Mouse (Mus musculus) forebrain, embryonic 15.5 days (tissue): ENCODE results near the gene Napa. TPM values are rescaled to one million over a fixed set of nuclear protein-coding genes. Genes with fewer than 3 reads are reported as not detected.

Source experiments
- ATAC-seq: fragments of 200-750 bp; cut with Nextera tagmentation; replicated peaks from 2 replicates; pipeline ENCODE4 v1.8.0; 2017; ENCODE audit warnings: mild to moderate bottlenecking, moderate TSS enrichment, moderate library complexity
- H3K27ac ChIP-seq: fragments of 300-500 bp; sonication (generic); replicated peaks from 2 replicates; pipeline ENCODE4 v1.5.1; 2015; ENCODE audit warnings: mild to moderate bottlenecking, inconsistent platforms
- H3K27me3 ChIP-seq: fragments of 300-500 bp; sonication (generic); 2 replicates; pipeline ENCODE4 v1.6.1; 2015; ENCODE audit warnings: inconsistent platforms
- H3K36me3 ChIP-seq: fragments of 300-500 bp; sonication (generic); 2 replicates; pipeline ENCODE4 v1.6.1; 2015; ENCODE audit warnings: mild to moderate bottlenecking, inconsistent platforms
- H3K4me1 ChIP-seq: fragments of 300-500 bp; sonication (generic); 2 replicates; pipeline ENCODE4 v1.6.1; 2015; ENCODE audit warnings: inconsistent platforms
- H3K4me2 ChIP-seq: fragments of 300-500 bp; sonication (generic); replicated peaks from 2 replicates; pipeline ENCODE4 v1.6.1; 2015; ENCODE audit warnings: mild to moderate bottlenecking, inconsistent platforms
- H3K4me3 ChIP-seq: fragments of 300-500 bp; sonication (generic); 2 replicates; pipeline ENCODE4 v1.5.1; 2015; ENCODE audit warnings: mild to moderate bottlenecking, inconsistent platforms
- H3K9ac ChIP-seq: fragments of 300-500 bp; sonication (generic); replicated peaks from 2 replicates; pipeline ENCODE4 v1.6.1; 2015; ENCODE audit warnings: mild to moderate bottlenecking, inconsistent platforms
- H3K9me3 ChIP-seq: fragments of 300-500 bp; sonication (generic); 2 replicates; pipeline ENCODE4 v1.6.1; 2016; ENCODE audit warnings: inconsistent platforms
- WGBS: fragments of 180-500 bp; shearing (Covaris S2); methylation state at CpG from one replicate; pipeline ENCODE4 v1.1.7; 2015; ENCODE audit warnings: mixed read lengths; 5-methylcytosine and 5-hydroxymethylcytosine counted together
- polyA plus RNA-seq: library from polyadenylated mRNA; unstranded; fragments of >200 nt; fragmentation: Nextera tagmentation; extraction: Ambion mirVana; gene quantifications from 2 replicates; pipeline ENCODE4 v1.2.1, GENCODE M21; 2015

Gene Napa
- polyA plus RNA-seq, 1 experiment from 2014 or later: 200 TPM

DNA sequence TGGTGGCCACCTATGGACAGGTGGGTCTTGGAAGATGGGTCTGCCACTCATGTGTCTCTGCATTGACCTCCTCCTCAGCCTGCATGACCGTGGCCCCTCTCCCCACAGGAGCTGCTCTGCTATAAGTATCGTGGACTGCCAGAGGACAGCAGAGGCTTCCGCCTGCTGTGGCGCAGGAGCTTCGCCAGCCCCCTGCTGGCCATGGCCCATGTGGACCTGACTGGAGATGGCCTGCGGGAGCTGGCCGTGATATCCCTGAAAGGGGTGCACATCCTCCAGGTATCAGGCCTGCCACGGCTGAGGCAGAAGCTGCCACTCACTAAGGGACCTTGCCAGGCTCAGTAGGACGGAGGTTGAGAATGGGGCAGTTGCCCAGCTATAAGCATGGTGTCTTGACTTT, 27.6 kb downstream of the Napa start:
- 84% methylated on average over 9 of the region's 9 CpGs for WGBS
- H3K27me3 ChIP-seq: no peaks in the 10 kb centered on the region
- no peaks in the 10 kb centered on the region for H3K9me3 ChIP-seq
- H3K27ac ChIP-seq: no peak overlapping the region
- no peak for ATAC-seq
- no peak overlapping the region for H3K4me3 ChIP-seq
- H3K4me1 ChIP-seq: peaks cover 25% of the 10 kb centered on the region
- no peak overlapping the region for H3K4me2 ChIP-seq
- H3K9ac ChIP-seq: no peak overlapping the region
- H3K36me3 ChIP-seq: 0 out of 2 replicates have a peak, but pooled peaks cover 3% of the 10 kb centered on the region

DNA sequence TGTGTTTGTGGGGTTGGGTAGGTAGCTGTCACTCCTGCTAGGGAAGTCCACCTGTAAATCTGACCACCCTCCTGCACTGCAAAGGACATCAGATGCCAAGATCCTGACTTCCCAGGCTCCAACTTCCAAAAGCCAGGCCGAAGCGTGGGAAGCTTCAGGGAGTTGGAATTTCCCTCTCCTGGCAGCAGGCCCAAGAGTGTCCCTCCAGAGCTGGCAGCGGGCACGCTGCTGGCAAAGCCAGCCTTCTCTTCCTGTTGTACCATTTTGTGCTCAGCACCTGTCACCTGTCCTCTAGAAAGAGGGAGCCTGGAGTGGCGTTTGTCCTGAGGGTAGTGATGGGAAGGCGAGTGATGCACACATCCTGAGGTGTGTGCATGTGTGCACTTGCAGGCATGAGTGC, 30.1 kb downstream of the Napa start:
- H3K27ac ChIP-seq: no peak overlapping the region
- ATAC-seq: no peak
- H3K4me3 ChIP-seq: no peak overlapping the region

DNA sequence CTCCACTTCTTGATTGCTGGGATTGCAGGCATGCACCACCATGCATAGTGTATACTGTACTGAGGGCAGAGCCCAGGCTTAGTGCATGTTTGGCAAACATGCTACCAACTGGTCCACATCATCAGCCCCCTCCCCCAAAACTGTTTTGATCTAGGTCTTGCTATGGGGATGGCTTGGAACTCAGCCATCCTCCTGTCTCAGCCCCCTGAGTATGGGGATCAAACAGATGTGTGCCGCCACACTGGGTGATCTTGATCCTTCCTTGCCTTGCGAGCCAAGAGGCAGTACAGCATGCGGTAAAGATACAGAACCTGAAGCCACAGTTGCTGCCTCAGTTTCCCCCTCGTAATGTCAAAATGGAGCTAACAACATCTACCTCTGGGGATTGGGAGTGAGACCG, 30.6 kb downstream of the Napa start:
- Histone ChIP-seq H3K4me3 (peak overlapping the region; percentile 64; the same call in 1 of the 2 replicates), H3K36me3 (0 out of 2 replicates have a peak, but pooled peaks cover 3% of the 10 kb centered on the region), H3K27ac (peak overlapping the region; percentile 77), H3K27me3 (no peaks in the 10 kb centered on the region), H3K9ac (0 out of 2 replicates have a peak overlapping the region, but pooled peaks have one; percentile 71), H3K4me2 (peak overlapping the region; percentile 75), H3K4me1 (peaks cover 54% of the 10 kb centered on the region), H3K9me3 (no peaks in the 10 kb centered on the region)
- WGBS: 62% methylated on average over 5 of the region's 5 CpGs
- no peak for ATAC-seq

More for the DNA sequence above, 30.1 kb downstream of the Napa start:
- H3K4me1 ChIP-seq: peaks cover 48% of the 10 kb centered on the region
- 0 out of 2 replicates have a peak, but pooled peaks cover 3% of the 10 kb centered on the region for H3K36me3 ChIP-seq
- no peaks in the 10 kb centered on the region for H3K9me3 ChIP-seq
- H3K9ac ChIP-seq: no peak overlapping the region
- H3K4me2 ChIP-seq: no peak overlapping the region
- WGBS: 69% methylated on average over 6 of the region's 6 CpGs
- H3K27me3 ChIP-seq: no peaks in the 10 kb centered on the region

DNA sequence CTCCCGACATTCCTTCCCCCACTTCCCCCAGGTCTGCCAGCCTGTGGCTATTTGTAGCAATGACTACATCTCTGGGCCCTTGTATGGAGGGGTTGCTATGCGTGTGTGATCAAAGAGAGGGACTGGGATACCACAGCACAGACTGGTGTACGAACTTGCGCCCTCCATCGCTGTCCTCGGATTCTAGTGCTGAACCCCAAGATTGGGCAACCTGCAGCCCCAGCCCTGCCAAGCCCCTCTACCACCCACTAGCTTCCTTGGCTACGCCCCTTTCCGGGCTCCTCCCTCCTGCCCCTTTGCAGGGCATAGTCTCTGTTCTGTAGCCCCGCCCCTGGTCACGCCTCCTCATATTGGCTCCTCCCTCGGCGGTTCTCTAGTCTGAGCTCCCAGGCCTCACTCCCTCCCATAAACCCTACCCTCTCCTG, 31.2 kb downstream of the Napa start, which contains the start of gene Slc8a2:
Gene Slc8a2, plus strand, starts transcription at position 406 of the 425 bp plus-strand sequence.
- Histone ChIP-seq H3K9me3 (no peaks in the 10 kb centered on the region), H3K36me3 (0 out of 2 replicates have a peak, but pooled peaks cover 3% of the 10 kb centered on the region), H3K27ac (peak within 1 kb of the TSS; percentile 77), H3K4me1 (peaks cover 59% of the 10 kb centered on the region), H3K27me3 (no peaks in the 10 kb centered on the region), H3K4me3 (peak within 1 kb of the TSS; percentile 64), H3K9ac (peak within 1 kb of the TSS; percentile 71), H3K4me2 (peak within 1 kb of the TSS; percentile 75)
- peak; percentile 77 for ATAC-seq
- under 1% methylated on average over 12 of the region's 12 CpGs for WGBS

DNA sequence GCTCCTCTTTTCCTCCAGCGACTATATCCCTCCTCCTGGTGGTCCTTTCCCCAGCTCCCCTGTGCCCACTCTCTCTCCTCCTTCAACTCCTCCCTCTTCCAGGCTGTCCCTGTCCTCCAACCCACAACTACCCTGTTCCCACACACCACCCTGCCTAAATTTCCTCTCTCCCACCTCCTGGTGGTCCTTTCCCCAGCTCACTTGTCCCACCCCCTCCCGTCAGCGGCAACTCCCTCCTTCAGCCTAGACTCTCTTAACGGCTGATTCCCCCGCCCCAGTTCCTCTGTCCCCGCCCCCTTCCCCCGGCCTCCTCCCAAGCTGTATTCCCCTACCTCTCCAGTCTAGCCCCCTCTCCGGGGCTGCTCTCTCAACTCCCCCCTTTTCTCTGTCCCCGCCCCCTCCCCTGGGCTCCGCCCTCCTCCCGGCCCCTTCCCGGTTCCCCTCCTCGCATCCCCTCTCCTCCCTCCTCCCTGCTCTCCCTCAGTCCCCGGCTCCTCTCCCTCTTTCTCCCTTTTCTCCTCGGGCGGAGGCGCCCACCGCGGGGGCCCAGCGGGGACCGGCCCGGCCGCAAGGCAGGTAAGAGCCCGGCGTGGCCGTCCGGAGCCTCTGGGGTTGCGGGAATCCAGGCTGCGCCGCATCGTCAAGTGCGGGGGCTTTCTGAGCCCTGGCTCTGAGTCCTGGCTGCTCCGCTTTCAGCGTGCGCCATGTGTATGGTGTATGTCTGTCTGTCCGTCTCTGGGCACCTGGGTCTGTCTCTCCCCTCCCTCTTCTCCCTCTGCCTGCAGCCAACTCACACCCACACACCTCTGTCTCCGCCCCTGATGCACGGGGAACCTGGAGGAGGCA, 31.8 kb downstream of the Napa start:
- ATAC-seq: peak; percentile 71
- Histone ChIP-seq H3K4me1 (peaks cover 65% of the 10 kb centered on the region), H3K4me2 (peak overlapping the region; percentile 75), H3K27ac (peak overlapping the region; percentile 77), H3K36me3 (0 out of 2 replicates have a peak, but pooled peaks cover 3% of the 10 kb centered on the region), H3K9me3 (no peaks in the 10 kb centered on the region), H3K4me3 (peak overlapping the region; percentile 64), H3K9ac (peak overlapping the region; percentile 71), H3K27me3 (no peaks in the 10 kb centered on the region)
- WGBS: under 1% methylated on average over 37 of the region's 38 CpGs

DNA sequence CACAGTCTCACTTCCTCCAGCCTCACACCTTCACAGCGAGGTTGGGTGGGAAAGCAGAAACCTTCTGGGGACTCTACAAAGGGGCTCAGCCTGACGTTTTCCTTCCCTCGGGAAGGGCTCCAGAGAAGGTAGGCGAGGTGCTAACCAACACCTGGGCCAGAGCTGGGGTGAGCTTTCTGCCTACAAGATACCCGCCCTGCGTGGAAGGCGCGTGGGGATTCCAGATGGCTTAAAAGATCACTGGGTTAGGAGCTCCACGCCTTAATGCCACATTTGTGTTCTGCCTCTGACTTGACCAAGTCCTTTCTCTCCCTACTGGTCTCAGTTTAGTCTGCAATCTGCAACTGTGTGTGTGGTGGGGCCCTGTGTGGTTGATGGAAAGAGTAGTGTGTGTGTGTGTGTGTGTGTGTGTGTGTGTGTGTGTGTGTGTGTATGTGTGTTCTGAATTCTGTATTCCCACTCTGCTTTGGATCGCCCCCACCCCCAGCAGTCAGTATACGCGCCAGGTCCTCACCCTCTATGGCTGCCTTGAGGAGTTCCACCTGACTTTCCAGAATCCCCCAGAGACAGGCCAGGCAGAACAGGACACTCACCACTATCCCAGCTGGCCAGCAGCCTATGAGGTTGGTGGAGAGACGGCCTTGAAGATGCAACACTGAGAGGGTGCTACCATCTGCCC, 32.8 kb downstream of the Napa start:
- WGBS: 30% methylated on average over 13 of the region's 13 CpGs
- peak overlapping the region; percentile 75 for H3K4me2 ChIP-seq
- H3K27me3 ChIP-seq: no peaks in the 10 kb centered on the region
- H3K9me3 ChIP-seq: no peaks in the 10 kb centered on the region
- H3K27ac ChIP-seq: peak overlapping the region; percentile 77; the same call in 1 of the 2 replicates
- H3K4me3 ChIP-seq: peak overlapping the region; percentile 64
- peak overlapping the region; percentile 71 for H3K9ac ChIP-seq
- peaks cover 75% of the 10 kb centered on the region for H3K4me1 ChIP-seq
- no peak for ATAC-seq
- H3K36me3 ChIP-seq: 0 out of 2 replicates have a peak, but pooled peaks cover 3% of the 10 kb centered on the region

DNA sequence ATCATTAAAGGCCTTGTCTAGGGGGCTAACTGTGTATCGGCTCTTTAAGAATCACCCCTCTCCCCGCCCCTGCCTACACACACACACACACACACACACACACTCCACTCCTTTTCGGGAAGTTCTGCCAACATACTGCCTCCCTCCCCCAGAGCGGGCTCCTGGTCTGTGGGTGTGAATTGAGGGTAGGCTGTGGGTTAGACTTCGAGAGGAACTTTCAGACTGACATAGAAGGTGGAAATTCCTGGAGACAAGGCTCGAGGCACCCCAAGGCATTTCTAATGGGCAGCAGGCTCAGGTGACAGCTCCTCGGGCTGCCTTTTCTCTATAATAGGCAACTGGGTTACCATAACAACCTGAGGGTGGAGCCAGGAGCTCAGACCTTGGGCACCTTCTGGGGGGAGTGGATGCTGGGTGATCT, 33.9 kb downstream of the Napa start:
- Histone ChIP-seq H3K4me2 (peak overlapping the region; percentile 75), H3K9ac (no peak overlapping the region), H3K36me3 (no peaks in the 10 kb centered on the region), H3K27me3 (no peaks in the 10 kb centered on the region), H3K4me3 (peak overlapping the region; percentile 64; the same call in 1 of the 2 replicates), H3K9me3 (no peaks in the 10 kb centered on the region), H3K4me1 (peaks cover 78% of the 10 kb centered on the region), H3K27ac (no peak overlapping the region)
- no peak for ATAC-seq
- WGBS: 1% methylated on average over 7 of the region's 7 CpGs

DNA sequence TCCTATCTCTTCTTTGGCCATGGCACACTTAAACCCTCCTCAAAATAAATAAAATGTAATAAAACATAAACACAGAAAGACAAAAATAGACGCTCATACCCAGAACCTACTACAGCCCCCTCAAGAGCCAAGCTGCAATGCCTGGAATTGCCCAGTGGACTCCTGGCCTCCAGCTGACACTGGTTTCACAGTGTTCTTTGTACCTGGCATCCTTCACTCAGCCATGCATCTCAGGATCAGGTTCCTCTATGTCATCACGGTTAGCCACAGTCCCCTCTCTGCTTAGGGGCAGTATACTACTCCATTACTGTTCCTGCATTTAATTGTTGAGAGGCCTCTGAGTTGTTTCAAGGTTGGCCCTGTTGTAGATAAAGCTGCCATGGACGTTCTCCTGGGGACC, 34.7 kb downstream of the Napa start:
- no peak overlapping the region for H3K4me3 ChIP-seq
- no peak overlapping the region for H3K9ac ChIP-seq
- no peaks in the 10 kb centered on the region for H3K27me3 ChIP-seq
- H3K9me3 ChIP-seq: no peaks in the 10 kb centered on the region
- no peak overlapping the region for H3K4me2 ChIP-seq
- H3K36me3 ChIP-seq: no peaks in the 10 kb centered on the region
- peaks cover 78% of the 10 kb centered on the region for H3K4me1 ChIP-seq
- no peak for ATAC-seq
- WGBS: 63% methylated on average over 3 of the region's 3 CpGs
- no peak overlapping the region for H3K27ac ChIP-seq

DNA sequence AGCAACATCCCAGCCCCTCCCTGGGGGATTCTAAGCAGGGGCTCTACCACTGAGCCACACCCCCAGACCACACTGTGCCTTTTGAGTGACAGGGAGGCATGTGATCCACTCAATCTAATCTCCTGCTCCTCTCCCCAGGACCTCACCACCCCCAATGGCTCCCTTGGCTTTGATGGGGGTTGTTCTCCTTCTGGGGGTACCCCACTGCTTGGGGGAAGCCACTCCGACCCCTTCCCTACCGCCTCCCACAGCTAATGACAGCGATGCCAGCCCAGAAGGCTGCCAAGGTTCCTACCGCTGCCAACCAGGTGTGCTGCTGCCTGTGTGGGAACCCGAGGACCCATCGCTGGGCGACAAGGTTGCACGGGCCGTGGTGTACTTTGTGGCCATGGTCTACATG, 35.4 kb downstream of the Napa start:
- no peak overlapping the region for H3K4me3 ChIP-seq
- H3K4me2 ChIP-seq: no peak overlapping the region
- no peaks in the 10 kb centered on the region for H3K9me3 ChIP-seq
- peaks cover 72% of the 10 kb centered on the region for H3K4me1 ChIP-seq
- WGBS: 91% methylated on average over 9 of the region's 9 CpGs
- no peak for ATAC-seq
- no peaks in the 10 kb centered on the region for H3K27me3 ChIP-seq
- H3K27ac ChIP-seq: peak overlapping the region; percentile 71; the same call in 1 of the 2 replicates
- no peaks in the 10 kb centered on the region for H3K36me3 ChIP-seq
- no peak overlapping the region for H3K9ac ChIP-seq

DNA sequence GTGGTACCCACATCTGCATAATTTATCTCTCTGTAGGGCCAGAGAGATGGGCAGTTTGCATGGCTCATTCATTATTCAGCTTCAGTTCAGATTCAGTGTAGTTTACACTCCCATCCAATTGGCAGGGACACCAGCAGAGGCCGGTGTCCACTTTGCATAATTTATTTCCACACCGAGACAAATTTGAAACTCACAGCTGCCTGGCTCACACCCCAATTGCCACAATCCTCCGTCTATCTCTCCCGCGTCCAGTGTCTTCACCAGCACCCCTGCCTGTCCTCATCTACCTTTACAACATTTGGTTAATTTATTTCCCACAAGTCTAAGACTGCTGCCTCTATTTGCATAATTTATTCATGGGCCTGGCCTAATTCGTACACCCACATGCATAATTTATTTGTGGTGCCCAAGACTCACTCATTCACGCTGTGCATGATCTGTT, 36.7 kb downstream of the Napa start:
- H3K4me3 ChIP-seq: 0 out of 2 replicates have a peak overlapping the region, but pooled peaks have one; percentile 14

DNA sequence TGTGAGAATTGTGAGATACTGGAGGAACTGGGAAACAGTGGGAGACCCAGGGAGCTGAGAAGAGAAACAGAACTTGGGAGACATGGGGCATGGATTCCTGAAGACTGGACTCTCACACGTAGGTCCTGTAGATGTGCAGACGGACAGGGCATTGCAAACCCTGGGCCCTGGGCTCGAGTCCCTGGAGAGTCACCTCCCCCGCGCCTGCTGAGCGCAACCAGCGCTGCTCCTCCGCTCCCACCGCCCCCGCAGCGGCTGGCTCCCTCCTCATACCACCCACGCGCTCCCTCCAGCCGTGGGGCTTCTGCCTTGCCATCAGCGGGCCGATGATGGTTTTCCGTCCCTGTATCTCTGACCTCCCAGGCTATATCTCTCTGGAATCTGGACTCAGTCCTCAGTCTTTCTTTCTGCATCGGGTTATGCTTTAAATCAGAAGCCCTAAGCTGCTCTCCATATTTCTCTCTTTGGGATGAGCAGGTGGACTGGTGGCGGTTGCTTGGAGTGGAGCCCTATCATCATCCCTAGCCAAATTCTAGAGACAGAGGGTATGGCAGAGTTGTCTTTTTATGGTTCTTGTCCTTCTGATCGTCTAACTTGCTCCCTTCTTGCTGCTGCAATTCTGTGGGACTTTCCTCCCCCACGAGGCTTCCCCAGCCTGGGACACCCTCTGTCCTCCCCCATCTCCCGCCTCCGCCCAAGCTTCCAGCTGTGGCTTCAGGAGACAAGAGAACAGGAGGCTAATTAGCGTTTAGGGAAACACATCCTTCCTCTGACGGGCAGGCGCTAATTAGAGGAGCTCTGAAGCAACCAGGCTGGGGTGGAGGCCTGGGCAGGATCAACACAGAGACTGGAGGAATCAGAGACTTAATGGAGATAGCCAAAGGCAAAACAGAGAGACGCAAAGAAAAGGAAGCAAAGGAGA, 48.5 kb downstream of the Napa start:
- Histone ChIP-seq H3K36me3 (0 out of 2 replicates have a peak, but pooled peaks cover 5% of the 10 kb centered on the region), H3K27ac (peak overlapping the region; percentile 50), H3K4me3 (no peak overlapping the region), H3K9me3 (no peaks in the 10 kb centered on the region), H3K27me3 (no peaks in the 10 kb centered on the region), H3K4me1 (peaks cover 34% of the 10 kb centered on the region), H3K9ac (no peak overlapping the region), H3K4me2 (peak overlapping the region; percentile 1; the same call in 1 of the 2 replicates)
- WGBS: 22% methylated on average over 27 of the region's 27 CpGs
- ATAC-seq: peak; percentile 48; the same call in 1 of the 2 replicates

More for the DNA sequence above, 36.7 kb downstream of the Napa start:
- Histone ChIP-seq H3K27ac (peak overlapping the region; percentile 71), H3K9me3 (no peaks in the 10 kb centered on the region), H3K4me2 (peak overlapping the region; percentile 32), H3K36me3 (no peaks in the 10 kb centered on the region), H3K9ac (no peak overlapping the region), H3K4me1 (peaks cover 60% of the 10 kb centered on the region), H3K27me3 (no peaks in the 10 kb centered on the region)
- ATAC-seq: peak; percentile 61
- 9% methylated on average over 7 of the region's 7 CpGs for WGBS
